Mouse (Mus musculus) forebrain, embryonic 16.5 days (tissue): ENCODE data around the gene Spcs2. TPM values are rescaled to one million over a fixed set of nuclear protein-coding genes. Genes with fewer than 3 reads are reported as not detected.
A peak's percentile ranks its signal among the peaks of the same experiment; 100 is the strongest.

Experiments
- ATAC-seq: fragments of 200-750 bp; cut with Nextera tagmentation; 2 replicates; pipeline ENCODE4 v1.8.0; 2017; ENCODE audit warnings: mild to moderate bottlenecking, moderate library complexity
- H3K27ac ChIP-seq: fragments of 300-500 bp; sonication (generic); 2 replicates; pipeline ENCODE4 v1.5.1; 2014; ENCODE audit warnings: low read length, control low read depth
- H3K27me3 ChIP-seq: fragments of 300-500 bp; sonication (generic); replicated peaks from 2 replicates; pipeline ENCODE4 v1.6.1; 2014; ENCODE audit warnings: low read length; ENCODE audit not compliant: control insufficient read depth, insufficient read depth
- H3K36me3 ChIP-seq: fragments of 300-500 bp; sonication (generic); 2 replicates; pipeline ENCODE4 v1.6.1; 2014; ENCODE audit not compliant: control insufficient read depth, insufficient read depth
- H3K4me1 ChIP-seq: fragments of 300-500 bp; sonication (generic); replicated peaks from 2 replicates; pipeline ENCODE4 v1.6.1; 2014; ENCODE audit warnings: low read length; ENCODE audit not compliant: control insufficient read depth, insufficient read depth
- H3K4me2 ChIP-seq: fragments of 300-500 bp; sonication (generic); 2 replicates; pipeline ENCODE4 v1.6.1; 2014; ENCODE audit warnings: mild to moderate bottlenecking, low read length, control low read depth
- H3K4me3 ChIP-seq: fragments of 300-500 bp; sonication (generic); replicated peaks from 2 replicates; pipeline ENCODE4 v1.5.1; 2014; ENCODE audit warnings: mild to moderate bottlenecking, low read length, control low read depth
- H3K9ac ChIP-seq: fragments of 300-500 bp; sonication (generic); replicated peaks from 2 replicates; pipeline ENCODE4 v1.6.1; 2014; ENCODE audit warnings: low read depth, low read length, control low read depth
- H3K9me3 ChIP-seq: fragments of 300-500 bp; sonication (generic); 2 replicates; pipeline ENCODE4 v1.6.1; 2016; ENCODE audit warnings: low read length; ENCODE audit not compliant: control insufficient read depth
- WGBS: fragments of 180-500 bp; shearing (Covaris S2); extraction: QIAGEN DNeasy Blood & Tissue Kit; methylation state at CpG from one replicate; pipeline ENCODE4 v1.1.7; 2014; 5-methylcytosine and 5-hydroxymethylcytosine counted together
- polyA plus RNA-seq: library from polyadenylated mRNA; unstranded; fragments of >200 nt; fragmentation: Nextera tagmentation; extraction: Ambion mirVana; gene quantifications from 2 replicates; pipeline ENCODE4 v1.2.1, GENCODE M21; 2015

Gene Spcs2
- polyA plus RNA-seq, 1 experiment from 2014 or later: 278 TPM

DNA sequence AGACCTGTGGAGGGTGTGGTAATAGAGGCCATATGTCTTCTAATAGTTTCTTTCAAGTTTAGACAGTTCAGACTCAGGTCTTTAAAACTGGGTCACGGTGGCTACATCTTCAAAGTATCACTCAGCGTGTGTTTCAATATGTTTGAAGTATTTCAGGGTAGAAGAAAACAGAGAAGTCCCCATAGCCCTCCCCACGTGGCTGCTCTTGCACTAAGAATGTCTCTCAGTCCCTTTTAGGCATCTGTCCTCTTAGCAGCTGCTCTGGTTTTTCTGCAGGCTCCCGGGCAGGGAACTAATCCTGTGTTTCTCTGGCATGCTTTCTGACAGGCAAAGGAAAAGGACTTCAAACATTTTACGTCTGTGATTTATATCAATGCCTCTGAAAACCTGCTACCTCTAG is 12.6 kb upstream of the Spcs2 start:
- Histone ChIP-seq H3K9ac (no peak overlapping the region), H3K36me3 (no peaks in the 10 kb centered on the region), H3K4me3 (no peak overlapping the region), H3K27ac (no peak overlapping the region), H3K4me2 (no peak overlapping the region), H3K4me1 (no peaks in the 10 kb centered on the region), H3K27me3 (no peaks in the 10 kb centered on the region), H3K9me3 (no peaks in the 10 kb centered on the region)
- no peak for ATAC-seq
- WGBS: 52% methylated on average over 5 of the region's 5 CpGs

DNA sequence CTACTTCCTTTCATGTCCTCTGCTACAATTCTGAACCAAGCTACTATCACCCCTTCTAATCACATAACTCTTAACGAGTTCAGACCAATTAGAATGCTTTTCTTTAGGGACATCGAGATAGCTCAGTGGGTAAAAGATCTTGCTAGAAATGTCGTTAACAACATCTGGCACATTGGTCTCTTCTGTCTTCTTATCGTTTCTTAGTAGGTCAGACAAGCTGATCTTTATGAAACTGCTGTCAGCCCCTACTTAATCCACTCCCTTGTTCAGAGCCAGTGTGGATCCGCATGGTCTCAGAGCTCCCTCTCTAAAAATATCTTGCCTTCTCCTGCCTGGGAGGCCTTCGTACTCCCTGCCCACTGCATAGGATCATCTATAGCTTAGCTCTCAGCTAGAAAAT is 10.7 kb upstream of the Spcs2 start:
- no peaks in the 10 kb centered on the region for H3K27me3 ChIP-seq
- H3K4me2 ChIP-seq: no peak overlapping the region
- no peak overlapping the region for H3K4me3 ChIP-seq
- H3K27ac ChIP-seq: no peak overlapping the region
- H3K9me3 ChIP-seq: no peaks in the 10 kb centered on the region
- H3K4me1 ChIP-seq: no peaks in the 10 kb centered on the region
- H3K9ac ChIP-seq: no peak overlapping the region
- no peak for ATAC-seq
- WGBS: 47% methylated on average over 6 of the region's 6 CpGs
- no peaks in the 10 kb centered on the region for H3K36me3 ChIP-seq

DNA sequence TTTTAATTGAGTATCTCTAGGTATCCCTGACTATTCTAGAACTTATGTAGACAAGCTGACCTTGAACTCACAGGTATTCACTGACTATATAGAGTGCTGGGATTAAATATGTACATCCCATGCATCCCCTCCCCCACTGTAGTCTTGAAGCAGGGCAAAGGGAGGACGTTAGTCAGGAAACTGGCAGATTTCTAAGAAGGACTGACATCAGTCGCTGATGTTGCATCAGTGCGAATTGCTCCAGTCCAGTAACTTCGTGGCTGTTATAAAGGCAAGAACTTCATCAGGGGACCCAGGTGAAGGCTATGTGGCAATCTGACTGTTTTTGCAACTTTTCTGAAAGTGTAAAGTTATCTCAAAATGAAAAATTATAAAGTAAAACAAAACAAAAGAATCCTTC is 6.0 kb upstream of the Spcs2 start:
- Histone ChIP-seq H3K4me2 (no peak overlapping the region), H3K4me1 (no peaks in the 10 kb centered on the region), H3K27me3 (no peaks in the 10 kb centered on the region), H3K9ac (no peak overlapping the region), H3K36me3 (no peaks in the 10 kb centered on the region), H3K4me3 (no peak overlapping the region), H3K27ac (no peak overlapping the region), H3K9me3 (no peaks in the 10 kb centered on the region)
- ATAC-seq: no peak
- WGBS: 75% methylated on average over 4 of the region's 4 CpGs

DNA sequence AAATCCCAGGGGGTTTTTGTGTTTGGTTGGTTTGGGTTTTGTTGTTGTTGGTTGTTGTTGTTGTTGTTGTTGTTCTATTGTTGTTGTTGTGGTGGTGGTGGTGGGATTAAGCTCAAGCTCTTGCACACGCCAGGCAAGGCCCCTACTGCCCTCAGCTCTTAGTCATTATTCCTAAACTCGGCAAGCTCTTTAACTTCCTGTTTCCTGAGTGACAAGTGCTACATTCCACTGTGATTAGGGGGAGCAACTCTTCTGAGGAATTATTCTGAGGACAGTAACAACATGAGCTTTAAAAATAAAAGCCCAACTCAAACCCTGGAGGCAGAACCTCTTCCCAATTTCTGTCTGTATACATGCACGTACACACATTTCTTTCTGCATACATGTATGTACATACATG is 2.0 kb upstream of the Spcs2 start:
- Histone ChIP-seq H3K4me3 (no peak overlapping the region), H3K4me1 (no peaks in the 10 kb centered on the region), H3K9ac (no peak overlapping the region), H3K9me3 (no peaks in the 10 kb centered on the region), H3K4me2 (no peak overlapping the region), H3K27me3 (no peaks in the 10 kb centered on the region), H3K36me3 (no peaks in the 10 kb centered on the region), H3K27ac (no peak overlapping the region)
- no peak for ATAC-seq
- WGBS: 41% methylated on average over 3 of the region's 3 CpGs

DNA sequence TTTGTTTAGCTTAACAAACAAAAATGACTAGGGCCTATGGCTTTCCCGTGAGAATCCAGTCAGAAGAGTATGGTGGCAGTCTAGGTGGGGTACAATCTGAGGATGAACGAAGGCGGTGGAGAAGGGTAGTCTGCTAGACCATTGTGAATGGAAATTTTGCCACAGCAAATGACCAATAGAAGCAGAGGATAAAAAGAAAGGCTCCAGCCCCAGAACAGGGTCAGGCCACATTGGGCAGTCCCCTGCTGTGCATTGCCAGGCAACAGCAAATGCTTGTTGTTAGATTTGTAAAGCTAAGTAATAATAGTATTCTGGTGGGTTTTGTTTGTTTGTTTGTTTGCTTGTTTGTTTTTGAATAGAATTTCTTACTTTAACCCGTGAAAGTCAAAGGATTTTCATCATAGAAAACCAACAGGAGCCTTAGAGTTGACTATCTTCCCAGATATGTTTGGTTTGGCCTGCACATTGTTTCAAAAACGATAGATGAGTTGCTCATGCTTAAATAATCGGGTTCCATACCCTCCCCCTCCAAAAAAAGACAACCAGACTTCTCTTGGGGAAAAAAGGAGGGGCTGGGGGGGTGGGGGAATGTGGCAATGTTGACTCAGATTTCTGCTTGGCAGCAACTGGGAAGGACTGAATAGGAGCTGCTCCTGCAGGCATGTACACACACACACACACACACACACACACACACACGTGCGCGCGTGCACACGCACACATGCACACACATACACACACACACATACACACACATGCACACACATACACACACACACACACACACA is 1.2 kb upstream of the Spcs2 start:
- H3K27me3 ChIP-seq: no peaks in the 10 kb centered on the region
- no peak overlapping the region for H3K4me3 ChIP-seq
- H3K4me2 ChIP-seq: no peak overlapping the region
- ATAC-seq: no peak
- H3K9me3 ChIP-seq: no peaks in the 10 kb centered on the region
- H3K36me3 ChIP-seq: no peaks in the 10 kb centered on the region
- no peak overlapping the region for H3K27ac ChIP-seq
- 32% methylated on average over 11 of the region's 11 CpGs for WGBS
- H3K4me1 ChIP-seq: no peaks in the 10 kb centered on the region
- H3K9ac ChIP-seq: no peak overlapping the region

DNA sequence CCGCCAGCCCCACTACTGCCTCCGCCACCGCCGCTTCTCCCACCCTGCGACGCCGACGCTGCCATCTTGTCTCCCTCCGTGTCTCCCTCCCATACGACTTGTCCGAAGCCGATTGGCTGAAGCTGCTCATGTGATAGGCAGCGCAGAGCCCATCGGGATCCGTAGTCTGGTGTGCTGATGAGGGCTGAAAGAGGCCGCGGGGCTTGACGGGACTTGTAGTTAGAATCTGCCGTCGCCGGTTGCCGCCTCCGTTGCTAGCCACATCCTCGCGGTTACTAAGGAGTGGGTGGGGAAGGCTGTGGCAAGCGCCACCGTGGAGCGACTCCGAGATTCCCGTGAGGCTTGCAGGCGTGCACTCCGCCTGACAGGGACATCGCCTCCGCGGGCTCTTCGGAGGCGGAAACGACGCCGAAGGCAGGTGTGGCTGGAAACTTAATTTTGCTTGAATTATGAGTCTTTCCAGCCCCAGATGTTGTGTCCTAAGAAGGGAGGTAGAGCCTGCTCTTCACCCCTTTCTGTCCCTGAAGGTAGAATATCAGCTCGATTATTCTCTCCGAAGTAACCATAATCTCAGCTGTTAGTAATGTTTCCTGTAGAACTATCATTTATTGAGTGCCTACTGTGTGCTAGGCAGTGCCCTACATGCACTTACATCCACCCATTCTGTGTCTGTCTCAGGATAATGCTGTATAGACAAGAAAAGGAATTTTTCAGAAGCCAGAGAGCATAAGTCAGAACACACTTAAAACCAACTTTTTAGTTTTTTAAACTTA is 4.3 kb downstream of the Spcs2 start, which contains the start of gene Xrra1:
Gene Xrra1 (plus strand): TSS at position 304 of the 773 bp plus-strand sequence.
- peak within 1 kb of the TSS; percentile 93 for H3K4me2 ChIP-seq
- H3K4me1 ChIP-seq: peaks cover 19% of the 10 kb centered on the region
- H3K27ac ChIP-seq: peak within 1 kb of the TSS; percentile 86
- no peaks in the 10 kb centered on the region for H3K27me3 ChIP-seq
- H3K9me3 ChIP-seq: no peaks in the 10 kb centered on the region
- peak within 1 kb of the TSS; percentile 91 for H3K9ac ChIP-seq
- peaks cover 3% of the 10 kb centered on the region; the same call in 1 of the 2 replicates for H3K36me3 ChIP-seq
- H3K4me3 ChIP-seq: peak within 1 kb of the TSS; percentile 93
- ATAC-seq: peak; percentile 99
- WGBS: under 1% methylated on average over 42 of the region's 42 CpGs

DNA sequence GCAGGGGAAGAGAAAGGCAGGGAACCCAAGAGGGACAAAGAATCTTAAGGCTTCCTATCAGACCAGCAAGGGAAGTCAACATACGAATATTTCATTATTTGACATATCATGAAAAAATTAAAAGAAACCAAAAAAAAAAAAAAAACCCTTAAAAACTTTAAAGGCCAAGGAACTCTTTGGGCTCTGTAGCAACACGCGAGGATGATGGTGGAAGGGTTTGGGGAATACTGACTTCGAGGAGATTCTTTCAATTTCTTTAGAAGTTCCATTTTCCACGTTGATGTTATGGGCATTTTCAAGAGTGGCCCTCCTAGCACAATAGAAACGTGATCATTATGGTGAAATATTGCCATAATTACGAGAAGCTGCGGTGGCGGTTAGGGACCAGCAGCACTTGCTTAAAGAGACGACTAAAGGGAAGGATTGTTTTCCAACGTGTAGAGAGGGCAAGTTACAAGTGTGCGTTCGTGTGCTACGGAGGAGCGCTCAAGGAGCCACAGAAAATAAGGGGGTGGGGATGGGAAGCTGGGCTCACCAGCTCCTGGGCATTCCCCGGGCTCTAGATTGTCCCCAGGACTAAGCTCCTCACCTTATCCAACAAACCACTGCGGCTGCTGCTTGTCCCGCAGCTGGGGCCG is 5.0 kb downstream of the Spcs2 start:
- Histone ChIP-seq H3K4me3 (peak overlapping the region; percentile 93), H3K4me2 (peak overlapping the region; percentile 93), H3K4me1 (peaks cover 19% of the 10 kb centered on the region), H3K9me3 (no peaks in the 10 kb centered on the region), H3K9ac (peak overlapping the region; percentile 91), H3K36me3 (peaks cover 7% of the 10 kb centered on the region; the same call in 1 of the 2 replicates), H3K27me3 (no peaks in the 10 kb centered on the region), H3K27ac (peak overlapping the region; percentile 86)
- ATAC-seq: peak; percentile 59
- whole genome bisulfite sequencing: 1% methylated on average over 19 of the region's 19 CpGs

DNA sequence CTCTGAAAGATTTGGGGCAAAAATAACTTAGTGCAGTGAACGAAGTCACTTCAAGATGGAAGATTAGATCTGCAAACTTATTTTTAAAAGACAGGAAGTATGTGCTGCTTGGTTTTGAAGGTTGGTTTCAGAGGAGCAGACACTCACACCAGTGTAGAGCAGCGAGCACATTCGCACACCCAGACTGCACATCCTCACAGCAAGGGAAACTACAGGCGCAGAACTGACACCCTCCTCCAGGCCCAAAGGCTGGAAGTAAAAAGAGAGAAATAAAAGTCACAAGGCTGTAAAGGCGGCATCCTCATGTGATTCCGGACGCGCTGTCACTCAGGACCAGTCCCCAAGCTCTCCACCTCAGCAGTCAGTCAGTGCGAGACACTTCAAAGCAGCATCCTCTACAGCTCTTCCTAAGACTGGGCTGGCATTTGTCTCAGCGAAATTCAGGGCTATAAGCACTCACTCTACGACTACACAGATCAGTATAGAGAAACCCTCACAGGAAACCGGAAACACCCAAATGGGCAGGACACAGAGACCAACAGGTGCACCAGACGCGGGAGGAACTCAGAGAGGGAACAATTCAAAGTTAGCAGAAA is 6.9 kb downstream of the Spcs2 start:
- ATAC-seq: no peak
- WGBS: 93% methylated on average over 14 of the region's 14 CpGs
- peaks cover 9% of the 10 kb centered on the region; the same call in 1 of the 2 replicates for H3K36me3 ChIP-seq
- peaks cover 19% of the 10 kb centered on the region for H3K4me1 ChIP-seq
- no peak overlapping the region for H3K4me2 ChIP-seq
- H3K4me3 ChIP-seq: no peak overlapping the region
- H3K27me3 ChIP-seq: no peaks in the 10 kb centered on the region
- no peak overlapping the region for H3K27ac ChIP-seq
- H3K9me3 ChIP-seq: no peaks in the 10 kb centered on the region
- no peak overlapping the region for H3K9ac ChIP-seq

DNA sequence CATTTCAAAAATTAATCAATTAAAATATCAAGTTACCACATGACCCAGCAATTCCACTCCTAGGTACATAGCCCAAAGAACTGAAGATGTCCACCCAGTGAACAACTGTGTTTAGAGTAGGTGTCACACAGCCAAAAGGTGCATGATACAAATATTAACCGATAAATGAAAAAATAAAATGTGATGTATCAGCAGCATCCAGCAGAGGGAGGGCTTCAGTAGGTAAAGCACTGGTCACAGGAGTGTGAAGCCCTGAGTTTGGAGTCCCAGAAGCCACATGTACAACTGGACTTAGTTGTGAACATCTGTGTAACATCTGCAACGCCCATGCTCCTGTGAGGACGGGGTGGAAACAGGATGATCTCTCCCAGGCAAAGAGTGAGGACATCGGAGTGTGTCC is 9.0 kb downstream of the Spcs2 start:
- no peak overlapping the region for H3K4me3 ChIP-seq
- no peak overlapping the region for H3K27ac ChIP-seq
- H3K27me3 ChIP-seq: no peaks in the 10 kb centered on the region
- no peak overlapping the region for H3K9ac ChIP-seq
- no peaks in the 10 kb centered on the region for H3K9me3 ChIP-seq
- WGBS: 94% methylated on average over 4 of the region's 4 CpGs
- peaks cover 19% of the 10 kb centered on the region for H3K4me1 ChIP-seq
- no peak overlapping the region for H3K4me2 ChIP-seq
- ATAC-seq: no peak
- H3K36me3 ChIP-seq: peaks cover 9% of the 10 kb centered on the region; the same call in 1 of the 2 replicates
